Mouse (Mus musculus) limb, embryonic 11.5 days (tissue): ENCODE data around the gene Aars2. TPM values are rescaled to one million over a fixed set of nuclear protein-coding genes. Genes with fewer than 3 reads are reported as not detected.

Source experiments
- ATAC-seq: fragments of 200-750 bp; cut with Nextera tagmentation; 2 replicates; pipeline ENCODE4 v1.8.0; 2017; ENCODE audit warnings: low read depth; ENCODE audit not compliant: insufficient number of reproducible peaks, low FRiP score, low TSS enrichment
- DNase-seq: peaks from one replicate; pipeline ENCODE4 v3.0.0-alpha.2; 2015; ENCODE audit warnings: low spot score
- H3K27ac ChIP-seq: fragments of 300-500 bp; sonication (generic); replicated peaks from 2 replicates; pipeline ENCODE4 v1.5.1; 2014; ENCODE audit warnings: low read depth, mild to moderate bottlenecking, low read length
- H3K27me3 ChIP-seq: fragments of 300-500 bp; sonication (generic); 2 replicates; pipeline ENCODE4 v1.6.1; 2014; ENCODE audit warnings: mild to moderate bottlenecking, low read length, mixed read lengths; ENCODE audit not compliant: control insufficient read depth, insufficient read depth
- H3K36me3 ChIP-seq: fragments of 300-500 bp; sonication (generic); 2 replicates; pipeline ENCODE4 v1.6.1; 2014; ENCODE audit warnings: mild to moderate bottlenecking, low read length, moderate library complexity, mixed read lengths; ENCODE audit not compliant: control insufficient read depth, insufficient read depth
- H3K4me1 ChIP-seq: fragments of 300-500 bp; sonication (generic); 2 replicates; pipeline ENCODE4 v1.6.1; 2014; ENCODE audit warnings: low read length, mixed read lengths; ENCODE audit not compliant: control insufficient read depth, insufficient read depth
- H3K4me2 ChIP-seq: fragments of 300-500 bp; sonication (generic); 2 replicates; pipeline ENCODE4 v1.6.1; 2014; ENCODE audit warnings: low read depth, mild to moderate bottlenecking, moderate library complexity; ENCODE audit not compliant: severe bottlenecking
- H3K4me3 ChIP-seq: fragments of 300-500 bp; sonication (generic); 2 replicates; pipeline ENCODE4 v1.5.1; 2014; ENCODE audit warnings: low read depth, low read length
- H3K9ac ChIP-seq: fragments of 300-500 bp; sonication (generic); 2 replicates; pipeline ENCODE4 v1.6.1; 2014; ENCODE audit warnings: mild to moderate bottlenecking, low read length
- H3K9me3 ChIP-seq: fragments of 300-500 bp; sonication (generic); 2 replicates; pipeline ENCODE4 v1.6.1; 2016; ENCODE audit warnings: low read length; ENCODE audit not compliant: control insufficient read depth
- WGBS: fragments of 180-500 bp; shearing (Covaris S2); extraction: QIAGEN DNeasy Blood & Tissue Kit; methylation state at CpG from one replicate; pipeline ENCODE4 v1.1.7; 2014; 5-methylcytosine and 5-hydroxymethylcytosine counted together
- polyA plus RNA-seq: library from polyadenylated mRNA; unstranded; fragments of >200 nt; fragmentation: Nextera tagmentation; extraction: Ambion mirVana; gene quantifications from 2 replicates; pipeline ENCODE4 v1.2.1, GENCODE M21; 2014

Gene Aars2
- polyA plus RNA-seq, 1 experiment from 2014 or later, result 21.0 TPM

DNA sequence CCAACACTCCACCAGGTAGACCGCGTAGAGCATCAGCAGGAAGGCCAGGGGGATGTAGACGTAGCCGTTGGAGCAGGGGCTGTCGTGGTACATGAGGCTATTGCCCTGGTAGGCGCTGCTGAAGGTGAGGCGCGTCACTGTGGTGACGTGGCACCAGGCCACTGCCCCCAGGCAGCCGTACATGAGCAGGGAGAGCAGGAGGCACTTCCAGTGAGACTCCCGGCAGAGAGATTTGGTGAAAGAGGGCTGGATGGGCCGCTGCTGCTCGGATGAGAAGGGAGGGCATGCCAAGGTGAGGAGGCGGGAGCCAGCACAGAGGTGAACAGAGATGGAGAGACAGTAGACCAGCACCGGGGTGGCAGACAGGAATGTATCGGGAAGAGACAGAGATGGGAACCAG, 40.3 kb downstream of the Aars2 start:
- Histone ChIP-seq H3K9me3 (no peaks in the 10 kb centered on the region), H3K9ac (no peak overlapping the region), H3K4me3 (no peak overlapping the region), H3K4me2 (no peak overlapping the region), H3K27ac (no peak overlapping the region), H3K36me3 (no peaks in the 10 kb centered on the region), H3K4me1 (peaks cover 21% of the 10 kb centered on the region), H3K27me3 (peaks cover 52% of the 10 kb centered on the region)
- ATAC-seq, result no peak
- WGBS, result 66% methylated on average over 16 of the region's 16 CpGs
- no peak for DNase-seq

DNA sequence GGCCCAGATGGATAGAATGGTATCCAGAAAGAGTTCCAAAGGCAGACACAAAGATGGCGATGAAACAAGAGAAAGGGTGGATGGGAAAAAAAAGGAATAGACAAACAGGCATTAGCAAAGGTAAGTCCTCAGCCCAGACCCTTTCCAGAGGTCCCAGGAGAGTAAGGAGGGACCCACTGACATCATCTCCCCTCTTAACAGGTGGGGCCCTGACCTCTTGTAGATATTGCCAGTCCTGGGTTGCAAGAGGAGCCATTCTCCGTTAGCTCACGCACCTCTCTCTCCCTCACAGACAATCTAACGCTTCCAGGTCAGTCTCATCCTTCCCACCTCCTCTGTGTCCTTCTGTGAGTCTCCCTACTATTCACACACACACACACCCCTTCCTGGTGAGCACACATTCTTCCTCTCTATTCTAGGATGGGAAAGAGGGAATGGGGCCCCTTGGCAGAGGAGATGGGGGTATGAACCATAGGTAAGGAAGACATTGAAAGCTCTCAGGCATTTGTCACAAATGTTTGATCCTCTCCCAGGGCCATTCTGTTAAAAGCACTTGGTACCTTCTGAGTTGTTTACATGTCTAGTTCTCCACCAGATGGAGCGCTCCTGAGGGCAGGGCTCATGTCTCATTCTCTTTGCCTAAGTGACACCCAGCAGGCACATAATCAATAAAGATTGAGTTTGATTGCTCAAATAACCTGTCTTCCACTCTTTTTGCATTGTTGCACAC, 41.0 kb downstream of the Aars2 start:
- Histone ChIP-seq H3K9ac (no peak overlapping the region), H3K36me3 (no peaks in the 10 kb centered on the region), H3K27me3 (peaks cover 49% of the 10 kb centered on the region), H3K4me1 (peaks cover 21% of the 10 kb centered on the region), H3K9me3 (no peaks in the 10 kb centered on the region), H3K4me3 (no peak overlapping the region), H3K4me2 (no peak overlapping the region), H3K27ac (no peak overlapping the region)
- ATAC-seq, result no peak
- 72% methylated on average over 5 of the region's 5 CpGs for WGBS
- no peak for DNase-seq

DNA sequence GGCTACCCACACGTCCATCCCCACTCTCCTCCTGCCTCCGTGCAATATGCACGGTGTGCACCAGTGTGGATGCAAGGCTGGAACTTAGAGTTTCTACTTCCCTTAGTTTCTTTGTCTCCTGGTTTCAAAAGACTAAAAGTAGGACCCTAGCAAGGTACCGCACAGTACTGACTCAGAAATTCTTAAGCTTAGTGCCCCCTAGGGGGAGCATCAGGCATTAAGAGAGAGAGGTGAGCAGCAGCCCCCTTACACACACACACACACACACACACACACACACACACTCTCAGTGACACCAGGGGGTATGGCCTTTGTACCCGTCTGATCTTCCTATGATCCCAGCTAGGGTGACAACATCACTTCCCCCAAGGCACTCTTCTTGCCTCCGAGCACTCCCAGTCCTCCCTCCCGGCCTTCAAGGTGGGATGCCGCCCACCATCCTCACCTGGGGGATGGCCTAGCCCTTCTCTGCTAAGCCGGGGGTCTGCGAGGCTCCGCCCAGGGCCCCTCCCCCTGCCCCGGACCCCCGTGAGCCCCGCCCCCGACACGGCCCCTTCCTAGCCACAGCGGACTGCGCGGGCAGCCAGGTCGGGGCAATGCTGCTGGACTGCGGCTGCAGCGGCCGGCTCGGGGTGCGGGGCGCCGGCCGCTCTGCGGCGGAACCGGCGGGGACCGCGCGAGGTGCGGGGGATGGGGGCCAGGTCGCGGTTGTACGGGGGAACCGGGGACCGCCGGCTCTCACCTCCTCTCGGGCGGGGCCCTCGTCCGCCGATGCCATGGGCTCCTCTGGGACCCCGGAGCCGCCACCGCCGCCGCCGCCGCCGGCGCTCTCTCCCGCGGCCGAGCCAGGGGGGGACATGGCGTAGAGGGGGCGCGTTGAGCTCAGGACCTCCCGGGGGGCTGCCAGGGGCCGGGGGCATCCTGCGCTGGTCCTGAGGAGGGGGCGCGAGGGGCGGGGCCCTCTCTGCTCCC, 42.2 kb downstream of the Aars2 start:
- Histone ChIP-seq H3K4me3 (peak overlapping the region; percentile 89), H3K4me2 (peak overlapping the region; percentile 69), H3K27me3 (peaks cover 40% of the 10 kb centered on the region), H3K27ac (peak overlapping the region; percentile 74), H3K36me3 (no peaks in the 10 kb centered on the region), H3K9me3 (no peaks in the 10 kb centered on the region), H3K9ac (peak overlapping the region; percentile 93), H3K4me1 (peaks cover 21% of the 10 kb centered on the region)
- DNase-seq, result peak; percentile 79
- ATAC-seq, result peak; percentile 77
- WGBS, result 3% methylated on average over 45 of the region's 68 CpGs

DNA sequence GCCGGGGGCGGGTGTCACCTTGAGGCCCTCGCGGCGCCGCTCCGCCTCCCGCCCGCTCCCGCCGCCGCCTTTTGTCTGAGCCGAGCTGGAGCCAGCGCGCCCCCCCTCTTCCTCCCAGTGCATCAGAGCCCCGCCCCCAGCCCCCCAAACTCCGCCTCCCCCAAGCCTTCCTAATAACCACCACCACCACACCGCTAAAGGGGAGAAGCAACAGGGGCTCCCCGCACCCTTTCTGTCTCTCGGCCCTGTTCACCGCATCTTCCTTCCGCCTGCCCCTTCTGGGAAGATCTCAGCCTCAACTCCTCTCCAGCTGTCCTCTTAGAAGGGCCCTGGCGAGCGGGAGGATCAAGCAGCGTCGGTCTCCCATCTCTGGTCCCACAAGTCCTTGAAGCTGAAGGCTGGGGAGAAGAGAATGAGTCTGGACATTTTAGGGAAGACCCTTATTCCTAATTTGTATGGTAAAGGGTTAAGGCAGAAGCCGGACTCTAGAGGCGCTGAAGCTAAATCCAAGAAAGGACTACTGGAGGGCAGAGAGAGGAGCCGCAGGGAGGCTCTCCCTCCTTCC, 43.1 kb downstream of the Aars2 start, which contains the start of gene Tmem151b:
Gene Tmem151b (minus strand): TSS at position 61 of the 565 bp plus-strand sequence.
- under 1% methylated on average over 15 of the region's 29 CpGs for WGBS

DNA sequence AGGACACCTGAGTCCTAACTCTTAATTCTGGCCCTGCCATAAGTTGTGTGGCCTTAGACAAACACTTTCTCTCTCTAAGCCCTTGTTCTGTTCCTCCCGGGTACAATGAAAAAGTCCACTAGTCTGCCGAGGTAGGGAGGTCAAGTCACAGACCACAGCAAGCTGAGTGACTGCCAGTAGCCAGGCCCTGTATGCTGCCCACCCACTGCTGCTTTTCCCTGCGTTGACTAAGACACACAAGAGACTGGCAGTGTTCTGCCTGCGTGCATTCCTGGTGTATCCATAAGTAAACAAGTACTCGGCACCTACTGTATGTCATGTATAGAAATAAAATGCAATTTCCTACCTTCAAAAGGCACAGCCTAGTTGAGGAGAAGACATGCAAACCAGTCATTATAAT, 43.6 kb downstream of the Aars2 start:
- Histone ChIP-seq H3K27ac (no peak overlapping the region), H3K4me2 (peak overlapping the region; percentile 69), H3K4me1 (peaks cover 11% of the 10 kb centered on the region), H3K36me3 (no peaks in the 10 kb centered on the region), H3K9me3 (no peaks in the 10 kb centered on the region), H3K27me3 (peaks cover 26% of the 10 kb centered on the region), H3K4me3 (peak overlapping the region; percentile 89), H3K9ac (no peak overlapping the region)
- ATAC-seq (no peak), DNase-seq (no peak)
- WGBS, result 36% methylated on average over 5 of the region's 5 CpGs

More for the DNA sequence above, 43.1 kb downstream of the Aars2 start, which contains the start of gene Tmem151b:
- no peaks in the 10 kb centered on the region for H3K36me3 ChIP-seq
- peak within 1 kb of the TSS; percentile 69 for H3K4me2 ChIP-seq
- peaks cover 32% of the 10 kb centered on the region for H3K27me3 ChIP-seq
- DNase-seq (peak; percentile 79), ATAC-seq (no peak)
- peak within 1 kb of the TSS; percentile 93 for H3K9ac ChIP-seq
- peaks cover 15% of the 10 kb centered on the region for H3K4me1 ChIP-seq
- H3K9me3 ChIP-seq, result no peaks in the 10 kb centered on the region
- peak within 1 kb of the TSS; percentile 74 for H3K27ac ChIP-seq
- H3K4me3 ChIP-seq, result peak within 1 kb of the TSS; percentile 89

DNA sequence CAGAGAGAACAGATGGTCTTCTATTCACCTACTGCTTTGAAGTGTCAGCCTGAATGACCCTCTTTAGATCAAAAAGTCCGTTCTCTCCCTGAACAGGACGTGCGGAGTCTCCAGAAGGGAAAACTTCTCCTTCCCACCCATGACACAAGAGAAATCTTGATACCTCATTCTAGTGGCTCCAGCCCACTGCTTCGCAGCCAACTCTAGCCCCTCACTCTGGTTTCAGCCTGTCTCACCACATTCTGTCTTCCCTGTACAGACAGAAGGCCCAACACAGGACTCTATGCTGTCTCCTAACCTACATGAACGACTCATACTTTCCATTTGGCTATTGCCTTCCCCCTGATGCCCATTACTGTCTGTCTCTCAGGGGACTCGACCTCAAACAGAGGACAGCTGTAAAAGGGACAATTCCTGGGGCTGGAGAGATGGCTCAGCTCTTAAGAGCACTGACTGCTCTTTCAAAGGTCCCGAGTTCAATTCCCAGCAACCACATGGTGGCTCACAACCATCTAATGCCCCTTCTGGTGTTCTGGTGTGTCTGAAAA, 44.7 kb downstream of the Aars2 start:
- Histone ChIP-seq H3K27ac (no peak overlapping the region), H3K9me3 (no peaks in the 10 kb centered on the region), H3K4me1 (peaks cover 6% of the 10 kb centered on the region; the same call in 1 of the 2 replicates), H3K4me2 (no peak overlapping the region), H3K4me3 (no peak overlapping the region), H3K9ac (no peak overlapping the region), H3K36me3 (no peaks in the 10 kb centered on the region), H3K27me3 (peaks cover 19% of the 10 kb centered on the region)
- no peak for ATAC-seq
- DNase-seq, result no peak
- WGBS, result 41% methylated on average over 7 of the region's 7 CpGs

DNA sequence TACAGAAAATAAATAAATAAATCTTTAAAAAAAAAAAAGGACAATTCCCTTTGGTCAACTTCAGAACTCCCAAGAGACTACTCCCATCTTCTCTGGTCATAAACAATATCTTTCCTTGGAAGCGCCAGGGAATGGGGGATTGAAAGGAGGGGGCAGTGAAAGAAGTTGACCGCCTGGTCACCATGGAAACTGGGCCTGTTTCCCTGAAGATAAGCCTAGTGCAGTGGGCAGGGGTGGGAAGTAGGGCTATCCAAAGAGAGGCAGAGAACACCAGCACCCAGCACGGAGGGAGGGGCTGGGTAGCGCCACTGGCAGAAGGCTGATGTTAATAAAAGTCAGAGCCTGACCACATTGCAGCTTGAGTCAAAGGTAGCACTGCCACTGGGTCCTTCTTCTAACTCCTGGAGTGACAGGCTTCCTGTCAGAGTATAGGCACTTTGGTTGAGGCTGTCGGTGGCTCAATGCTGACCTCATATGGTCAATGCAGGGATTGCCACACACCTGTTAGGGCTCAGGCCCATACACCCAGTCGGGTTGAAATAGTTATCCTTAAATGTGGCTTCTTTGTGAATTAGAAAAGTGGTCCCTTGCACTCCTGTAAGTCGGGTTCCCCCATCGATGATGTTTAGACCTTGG, 45.3 kb downstream of the Aars2 start:
- Histone ChIP-seq H3K4me3 (no peak overlapping the region), H3K4me1 (peaks cover 6% of the 10 kb centered on the region; the same call in 1 of the 2 replicates)
- 7% methylated on average over 8 of the region's 8 CpGs for WGBS

More for the DNA sequence above, 45.3 kb downstream of the Aars2 start:
- ATAC-seq, result no peak
- H3K36me3 ChIP-seq, result no peaks in the 10 kb centered on the region
- H3K4me2 ChIP-seq, result no peak overlapping the region
- no peak overlapping the region for H3K9ac ChIP-seq
- no peak overlapping the region for H3K27ac ChIP-seq
- DNase-seq, result peak; percentile 90
- no peaks in the 10 kb centered on the region for H3K9me3 ChIP-seq
- peaks cover 18% of the 10 kb centered on the region for H3K27me3 ChIP-seq
